Mouse (Mus musculus) megakaryocyte, embryonic 14.5 days (primary cell): ENCODE measurements around the gene Nelfcd.

Experiments
- FLI1 ChIP-seq: IDR thresholded peaks from 2 replicates; pipeline ENCODE4 v1.6.1; 2012; ENCODE audit warnings: low read length, inconsistent platforms, mixed read lengths
- GATA1 ChIP-seq: IDR thresholded peaks from 3 replicates; pipeline ENCODE4 v1.6.1; 2012; ENCODE audit warnings: mixed read lengths, low read length, inconsistent platforms, borderline replicate concordance

DNA sequence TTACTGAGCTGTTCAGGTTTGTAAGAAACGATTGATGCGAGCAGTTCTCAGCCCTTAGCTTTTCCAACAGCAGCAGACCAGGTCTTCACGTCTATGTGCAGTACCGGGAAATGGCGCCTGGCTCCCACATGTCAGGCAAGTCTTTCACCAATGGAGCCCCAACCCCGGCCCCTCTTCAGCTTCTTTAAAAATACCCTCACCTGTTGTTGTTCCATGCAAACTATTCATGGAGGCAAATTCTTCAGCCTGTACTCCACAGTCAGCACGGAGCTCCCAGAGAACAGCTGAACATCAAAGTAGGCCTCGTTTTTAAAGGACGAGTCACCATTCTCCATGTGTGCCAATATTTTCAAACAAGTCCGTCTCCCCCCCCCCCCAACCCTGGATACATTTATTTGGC lies 19.0 kb upstream of the Nelfcd start:
- TF ChIP-seq FLI1 (no peak), GATA1 (no peak)
